In the genomic region with DNA sequence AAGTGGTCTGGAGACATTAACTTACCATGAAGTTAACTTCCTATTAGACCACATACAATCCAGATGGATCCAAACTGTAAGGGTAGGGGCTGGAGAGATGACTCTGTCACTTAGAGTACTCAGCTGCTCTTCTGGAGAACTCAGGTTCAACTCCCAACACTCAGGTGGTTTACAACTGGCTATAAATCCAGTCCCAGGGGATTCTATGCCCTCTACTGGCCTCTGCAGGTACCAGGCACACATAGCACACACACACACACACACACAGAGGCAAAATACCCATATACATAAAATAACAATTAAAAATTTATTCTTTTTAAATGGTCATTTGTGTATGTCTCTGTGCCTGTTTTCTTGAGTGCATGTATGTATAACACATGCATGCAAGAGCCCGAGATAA, we compare ENCODE assay signal across 31 mouse cellular contexts. TPM values are rescaled to one million over a fixed set of nuclear protein-coding genes. Genes with fewer than 3 reads are reported as not detected.
DNase-seq lines count a peak whose midpoint lies in the region; ATAC-seq and TF ChIP-seq lines count a peak whose summit lies in the region.
"Had no signal": no experiment of that assay in that cellular context is flagged by ENCODE, and none has a peak within 500 bp of the region (broad histone marks: within the 10 kb centered on the region; RNA-seq: fewer than 3 reads in every experiment).

No protein-coding gene starts in this region.

- no peak overlapping the region for H3K27ac ChIP-seq in liver, embryonic 11.5 days (ENCODE audit: low read depth, low read length)
- H3K27ac ChIP-seq in ES-E14 (ENCODE audit: insufficient read depth, low read depth, low read length, poor library complexity, severe bottlenecking), result no peak overlapping the region
- H3K27ac ChIP-seq in liver, embryonic 12.5 days, result peak overlapping the region; percentile 40; the same call in 1 of the 2 replicates
- H3K27ac ChIP-seq: forebrain, embryonic 13.5 days; hindbrain, embryonic 13.5 days; kidney, embryonic 15.5 days had no signal

- in situ Hi-C loops in ES-E14 (cut with MboI; ENCODE audit: low sequenced_read_pairs in 2 of 2, unreplicated experiment in 2 of 2), result no loop called here

- H3K9ac ChIP-seq in liver, embryonic 11.5 days (ENCODE audit: low read depth, low read length), result no peak overlapping the region
- H3K9ac ChIP-seq in ES-E14 (ENCODE audit: insufficient read depth, low read depth, low read length, poor library complexity, severe bottlenecking), result no peak overlapping the region
- no peak overlapping the region for H3K9ac ChIP-seq in liver, embryonic 12.5 days
- H3K9ac ChIP-seq: forebrain, embryonic 13.5 days; hindbrain, embryonic 13.5 days; kidney, embryonic 15.5 days had no signal

- H3K9me3 ChIP-seq in liver, embryonic 11.5 days (ENCODE audit: control insufficient read depth, low read length), result no peaks in the 10 kb centered on the region
- no peaks in the 10 kb centered on the region for H3K9me3 ChIP-seq in ES-E14 (ENCODE audit: control insufficient read depth, insufficient read depth, low read depth, low read length)
- H3K9me3 ChIP-seq in liver, embryonic 12.5 days (replicated peaks), result no peaks in the 10 kb centered on the region
- H3K9me3 ChIP-seq: forebrain, embryonic 13.5 days; hindbrain, embryonic 13.5 days; kidney, embryonic 15.5 days had no signal

- ATAC-seq in liver, embryonic 11.5 days (replicated peaks; ENCODE audit: low FRiP score), result no peak
- ATAC-seq in liver, embryonic 12.5 days, result no peak
- ATAC-seq in erythroblast, adult 5-6 weeks (replicated peaks; ENCODE audit: low FRiP score, poor library complexity, severe bottlenecking), result no peak
- ATAC-seq: forebrain, embryonic 13.5 days; midbrain, embryonic 16.5 days had no signal

- no peaks in the 10 kb centered on the region for H3K36me3 ChIP-seq in liver, embryonic 11.5 days (ENCODE audit: control insufficient read depth, insufficient read depth, low read length)
- no peaks in the 10 kb centered on the region for H3K36me3 ChIP-seq in ES-E14 (ENCODE audit: control insufficient read depth, insufficient read depth, low read length, poor library complexity, severe bottlenecking)
- peaks cover 9% of the 10 kb centered on the region for H3K36me3 ChIP-seq in liver, embryonic 12.5 days
- H3K36me3 ChIP-seq: hindbrain, embryonic 13.5 days; kidney, embryonic 15.5 days had no signal

- no peaks in the 10 kb centered on the region; the same call in 1 of the 2 replicates for H3K4me1 ChIP-seq in liver, embryonic 11.5 days (replicated peaks; ENCODE audit: control insufficient read depth, insufficient read depth, low read length)
- H3K4me1 ChIP-seq in ES-E14 (ENCODE audit: control insufficient read depth in 2 of 2, insufficient read depth in 2 of 2, low read length in 2 of 2, poor library complexity in 1 of 2), result no peaks in the 10 kb centered on the region
- H3K4me1 ChIP-seq in liver, embryonic 12.5 days, result peaks cover 27% of the 10 kb centered on the region
- H3K4me1 ChIP-seq: forebrain, embryonic 13.5 days; hindbrain, embryonic 13.5 days; kidney, embryonic 15.5 days had no signal

- H3K27me3 ChIP-seq in liver, embryonic 11.5 days (replicated peaks; ENCODE audit: control insufficient read depth, insufficient read depth, low read length), result no peaks in the 10 kb centered on the region
- peaks cover under 1% of the 10 kb centered on the region; the same call in 1 of the 2 replicates for H3K27me3 ChIP-seq in liver, embryonic 12.5 days (replicated peaks)
- H3K27me3 ChIP-seq: forebrain, embryonic 13.5 days; hindbrain, embryonic 13.5 days; kidney, embryonic 15.5 days had no signal

- H3K4me3 ChIP-seq in liver, embryonic 11.5 days (ENCODE audit: low read depth, low read length), result no peak overlapping the region
- H3K4me3 ChIP-seq in ES-E14 (ENCODE audit: insufficient read depth in 1 of 2, low read depth in 1 of 2, low read length in 2 of 2, poor library complexity in 1 of 2, severe bottlenecking in 1 of 2), result no peak overlapping the region
- H3K4me3 ChIP-seq in liver, embryonic 12.5 days, result no peak overlapping the region
- H3K4me3 ChIP-seq: forebrain, embryonic 13.5 days; hindbrain, embryonic 13.5 days; kidney, embryonic 15.5 days had no signal

- no peak overlapping the region for H3K4me2 ChIP-seq in liver, embryonic 11.5 days
- no peak overlapping the region for H3K4me2 ChIP-seq in liver, embryonic 12.5 days
- H3K4me2 ChIP-seq: forebrain, embryonic 13.5 days; heart, embryonic 11.5 days; hindbrain, embryonic 13.5 days; kidney, embryonic 15.5 days; midbrain, embryonic 11.5 days had no signal

- WGBS in liver, embryonic 11.5 days, result 87% methylated on average over 1 of the region's 1 CpGs
- WGBS in liver, embryonic 12.5 days (ENCODE audit: insufficient replicate concordance), result 84% methylated on average over 1 of the region's 1 CpGs

- DNase-seq in liver (peak; percentile 32), ES-E14 (ENCODE audit: low read depth, low spot score) (peak; percentile 2)
- DNase-seq in liver, embryonic 11.5 days (ENCODE audit: low spot score), result no peak
- no peak for DNase-seq in ovary, postnatal 36 days (ENCODE audit: low spot score)
- DNase-seq in right cerebral cortex, postnatal 4 days, result no peak
- DNase-seq: adrenal gland, postnatal 36 days; cerebellum, adult 18-20 months; cerebellum, postnatal 10 days; gastrocnemius, postnatal 10 days; heart, postnatal 4 days; kidney, adult 18-20 months; kidney, postnatal 4 days; layer of hippocampus, postnatal 36 days; left cerebral cortex, postnatal 4 days; lung, postnatal 36 days had no signal

TF ChIP-seq in ES-E14, 5 proteins besides CTCF, POLR2A, EP300 and RAD21:
- no peak for TF ChIP-seq CHD2 (IDR thresholded peaks at IDR 0.05; ENCODE audit: low read depth, low read length)

RNA-seq across cellular contexts. Expression of a gene that starts 2.5 kb away (rescaled TPM):
- 61.3 and 70.2 TPM in 2 replicates for polyA plus RNA-seq in liver, embryonic 11.5 days (2014; fragmentation: Nextera tagmentation; extraction: Ambion mirVana)
- total RNA-seq in ES-E14 (2012; rRNA removed), result not detected in 2 replicates
- 171 and 179 TPM in 2 replicates for polyA plus RNA-seq in liver, embryonic 12.5 days (2016; fragmentation: Nextera tagmentation; extraction: Ambion mirVana)
- total RNA-seq in erythroblast, adult 5-6 weeks (2015; ENCODE audit: low replicate concordance), result 1,106 and 1,220 TPM in 2 replicates
- total RNA-seq in erythroblast, adult 5-6 weeks (2017; ENCODE audit: low replicate concordance), result 1,374 and 1,456 TPM in 2 replicates
- total RNA-seq: adrenal gland, postnatal 36 days; layer of hippocampus, adult 8-10 months; layer of hippocampus, postnatal 36 days; left cerebral cortex, postnatal 4 days had no signal
- polyA plus RNA-seq: cortical plate, adult 2 months; testis, adult 2 months had no signal

RNA-seq across cellular contexts. Expression of a gene that starts 31.2 kb away (rescaled TPM):
- 42.6 and 45.0 TPM in 2 replicates for polyA plus RNA-seq in liver, embryonic 11.5 days (2014; fragmentation: Nextera tagmentation; extraction: Ambion mirVana)
- total RNA-seq in ES-E14 (2012; rRNA removed), result 21.4 and 23.0 TPM in 2 replicates
- 40.7 and 43.4 TPM in 2 replicates for polyA plus RNA-seq in liver, embryonic 12.5 days (2016; fragmentation: Nextera tagmentation; extraction: Ambion mirVana)
- total RNA-seq in erythroblast, adult 5-6 weeks (2015; ENCODE audit: low replicate concordance), result 367 and 375 TPM in 2 replicates
- 422 and 452 TPM in 2 replicates for total RNA-seq in erythroblast, adult 5-6 weeks (2017; ENCODE audit: low replicate concordance)

RNA-seq across cellular contexts. Expression of a gene that starts 46.3 kb away (rescaled TPM):
- polyA plus RNA-seq in liver, embryonic 11.5 days (2014; fragmentation: Nextera tagmentation; extraction: Ambion mirVana), result 0.16 and 0.38 TPM in 2 replicates
- total RNA-seq in ES-E14 (2012; rRNA removed), result not detected in 2 replicates
- 0.05 and 0.07 TPM in 2 replicates for polyA plus RNA-seq in liver, embryonic 12.5 days (2016; fragmentation: Nextera tagmentation; extraction: Ambion mirVana)
- total RNA-seq in erythroblast, adult 5-6 weeks (2015; ENCODE audit: low replicate concordance), result not detected in 2 replicates
- total RNA-seq in erythroblast, adult 5-6 weeks (2017; ENCODE audit: low replicate concordance), result not detected in 2 replicates
- total RNA-seq: adrenal gland, adult 18-20 months; adrenal gland, postnatal 36 days; gastrocnemius, postnatal 10 days; heart, postnatal 4 days; layer of hippocampus, adult 8-10 months; layer of hippocampus, postnatal 36 days; megakaryocyte, adult 5-6 weeks; neutrophil, adult 5-6 weeks had no signal
- polyA plus RNA-seq: heart, embryonic 11.5 days; heart, embryonic 16.5 days; hindbrain, embryonic 13.5 days; liver, embryonic 16.5 days; midbrain, embryonic 11.5 days; testis, adult 2 months had no signal

Comparison
In these comparisons a context has a peak if more than half of its experiments do, and no peak if none do; other contexts are left out.
1. DNase-seq: peak in liver (single experiment) and ES-E14 (single experiment); none in liver, embryonic 11.5 days (single experiment), ovary, postnatal 36 days (single experiment) and right cerebral cortex, postnatal 4 days (single experiment).
2. RNA of a gene that starts 2.5 kb away (total RNA-seq): 1,106 to 1,456 TPM in erythroblast, adult 5-6 weeks; not detected in ES-E14; every median in the first group is over 100 times any median in the second.
3. RNA of a gene that starts 31.2 kb away (total RNA-seq): 367 to 452 TPM in erythroblast, adult 5-6 weeks; 21.4 to 23.0 TPM in ES-E14; every median in the first group is over 10 times any median in the second.